Mouse (Mus musculus) left cerebral cortex, postnatal 36 days (tissue): ENCODE data around the gene Tmem33. TPM values are rescaled to one million over a fixed set of nuclear protein-coding genes. Genes with fewer than 3 reads are reported as not detected.
A peak's percentile ranks its signal among the peaks of the same experiment; 100 is the strongest.

Experiments
- DNase-seq, 2 experiments: peaks; one replicate each; pipeline ENCODE4 v3.0.0; 2021 to 2022; ENCODE audit warnings: low spot score in 2 of 2, mixed read lengths in 1 of 2
- intact Hi-C: fragments of 180-260 bp; cut with DNase I; formaldehyde crosslinking; loops from one replicate; pipeline ENCODE4 v1.15.1; 2025
- total RNA-seq, 2 experiments: library from RNA; stranded (reverse); gene quantifications; 2 replicates each; pipeline ENCODE4 v1.2.3; 2021

Gene Tmem33
- total RNA-seq, result 10 to 100 TPM; 84.8 to 97.0 TPM

GRCm38 (mm10) chr5:67260531-67261371 lies at the start of gene Tmem33:
Gene Tmem33 (plus strand): TSS chr5:67260565.
- intact Hi-C loops, result loop anchor here (5.0 kb wide), 1 partner anchor 47 kb away; the partner anchor contains the start of gene Slc30a9
- DNase-seq, result peak; percentile 92

GRCm38 (mm10) chr5:67213168-67213567 lies 47.2 kb upstream of the Tmem33 start:
- DNase-seq, result no peak
- intact Hi-C loops, result no loop called here

- intact Hi-C loops, result no loop called here
- DNase-seq, result no peak
These were observed 45.0 kb upstream of the Tmem33 start for GRCm38 (mm10) chr5:67215121-67216030.

GRCm38 (mm10) chr5:67216031-67216778 lies 44.2 kb upstream of the Tmem33 start:
- intact Hi-C loops, result no loop called here
- DNase-seq, result no peak

- no peak for DNase-seq
- intact Hi-C loops, result no loop called here
These were observed 43.6 kb upstream of the Tmem33 start for GRCm38 (mm10) chr5:67216779-67217095.

DNA sequence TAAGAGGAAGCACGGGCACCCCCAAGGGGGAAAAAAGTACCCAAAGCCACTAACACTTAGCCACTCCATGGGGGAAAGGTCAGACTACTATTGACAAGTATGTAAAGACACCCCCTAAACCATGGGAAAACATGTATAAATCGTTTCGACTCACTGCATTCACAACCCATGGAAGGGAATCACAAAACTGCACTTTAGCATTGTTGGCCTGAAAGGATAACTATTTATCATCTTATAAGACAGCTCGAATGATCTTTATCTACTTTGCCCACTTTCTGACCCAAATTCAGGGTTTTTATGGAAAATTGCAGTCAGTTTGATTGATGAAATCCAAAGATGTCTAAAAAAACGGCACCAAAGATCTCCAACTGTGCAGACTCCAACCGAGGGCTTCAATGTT lies 38.5 kb upstream of the Tmem33 start:
- DNase-seq, result no peak
- intact Hi-C loops, result loop anchor here (2.0 kb wide), 1 partner anchor 121 kb away; no protein-coding TSS in a partner anchor

DNA sequence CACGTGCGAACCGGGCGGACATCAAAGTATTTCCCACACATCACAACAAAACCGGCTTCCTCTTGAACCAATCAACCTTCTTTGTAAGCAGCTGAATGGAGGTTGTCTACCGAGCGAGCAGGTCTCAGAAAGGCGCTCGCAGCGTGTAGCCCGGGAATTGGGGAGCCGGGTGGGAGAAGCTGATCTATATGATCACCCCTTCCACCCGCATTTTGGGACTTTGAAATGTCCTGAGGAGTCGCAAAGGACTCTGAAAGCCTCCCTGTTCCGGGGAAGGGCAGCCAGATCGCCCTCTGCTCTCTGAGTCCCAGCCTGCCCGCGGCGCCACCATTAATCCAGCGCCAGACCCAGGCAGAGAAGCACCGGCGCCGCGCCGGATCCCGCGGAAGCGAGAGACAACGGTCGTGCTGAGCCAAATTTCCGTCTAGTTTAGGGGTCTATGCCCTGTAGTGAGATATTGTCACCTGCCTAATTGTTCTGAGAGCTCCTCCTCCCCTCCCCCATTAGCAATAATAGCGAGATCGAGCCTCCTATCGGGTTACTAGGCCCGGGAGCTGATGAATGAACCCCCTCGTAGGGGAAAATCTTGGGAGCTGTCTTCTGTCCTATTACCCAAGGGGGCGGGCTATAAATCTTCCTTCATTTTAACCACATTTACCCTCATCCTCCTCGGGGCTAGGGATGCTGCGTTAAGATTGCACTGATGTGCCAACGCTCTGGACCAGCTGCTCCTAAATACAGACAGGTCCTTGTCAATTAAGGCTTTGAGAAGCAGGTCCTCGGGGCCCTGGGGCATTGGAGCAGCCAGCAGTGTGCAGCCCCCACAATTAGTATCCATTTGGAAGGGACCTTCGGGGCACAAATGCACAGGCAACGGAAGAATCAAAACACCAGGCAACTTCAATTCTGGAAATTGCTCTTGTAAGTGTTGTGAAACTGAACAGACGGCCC lies 37.6 kb upstream of the Tmem33 start:
- no peak for DNase-seq
- intact Hi-C loops, result loop anchor here (2.0 kb wide), 1 partner anchor 122 kb away; no protein-coding TSS in a partner anchor

DNA sequence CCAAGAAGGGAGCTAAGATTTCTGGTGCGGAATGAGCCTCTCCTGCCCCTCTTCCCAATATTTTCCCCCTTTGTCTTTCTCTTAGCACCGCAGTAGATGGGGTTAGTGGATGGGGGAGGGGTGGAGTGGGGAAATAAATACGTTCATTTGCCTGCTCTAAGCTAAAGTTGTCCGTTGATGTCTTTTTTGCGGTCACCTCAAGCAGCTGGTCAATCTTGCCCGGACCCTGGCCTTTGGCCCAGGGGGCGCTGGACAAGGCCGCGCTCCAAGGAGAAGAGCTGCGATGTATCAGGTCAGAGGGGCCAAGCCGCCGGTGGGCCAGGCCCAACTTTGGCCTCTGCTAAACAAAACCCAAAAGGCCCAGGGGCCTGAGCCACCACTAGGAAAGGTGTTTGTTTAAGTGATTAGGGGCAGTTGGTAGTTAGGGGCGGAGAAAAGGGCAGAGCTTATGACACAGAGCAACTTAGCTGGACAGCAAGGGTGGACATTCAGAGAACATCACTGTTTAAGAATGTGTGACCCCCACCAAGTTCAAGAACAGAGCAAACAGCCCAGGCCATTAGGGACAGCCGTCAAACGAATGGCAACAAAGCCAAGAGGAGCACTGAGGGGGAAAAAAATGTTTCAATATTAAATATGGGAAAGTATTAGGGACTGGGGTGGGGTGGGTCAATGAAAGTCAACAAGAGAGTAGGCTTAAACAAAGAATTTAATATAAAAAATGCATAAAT lies 36.8 kb upstream of the Tmem33 start:
- no peak for DNase-seq
- intact Hi-C loops, result loop anchor here (2.0 kb wide), 1 partner anchor 123 kb away; no protein-coding TSS in a partner anchor

- intact Hi-C loops, result no loop called here
- no peak for DNase-seq
These were observed 36.3 kb upstream of the Tmem33 start for GRCm38 (mm10) chr5:67224122-67224502.

DNA sequence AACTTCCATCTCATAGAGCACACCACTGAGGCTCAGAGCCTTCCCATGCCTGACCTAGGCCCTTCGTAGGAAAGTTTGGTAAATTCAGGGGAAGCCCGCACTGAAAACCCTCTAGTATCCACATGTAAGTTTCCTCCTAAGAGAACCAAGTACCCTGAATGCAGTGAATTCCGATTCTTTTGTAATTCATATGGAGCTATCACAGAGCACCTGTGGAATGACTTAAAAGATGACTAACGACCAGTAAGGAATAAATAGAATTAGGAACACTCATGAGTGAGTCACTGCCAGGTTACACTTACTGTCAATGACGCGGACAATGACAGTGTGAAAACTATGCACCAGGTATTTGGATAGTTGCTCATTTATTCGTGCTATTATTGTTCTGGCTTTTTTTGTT lies 34.6 kb upstream of the Tmem33 start:
- DNase-seq, result no peak

DNA sequence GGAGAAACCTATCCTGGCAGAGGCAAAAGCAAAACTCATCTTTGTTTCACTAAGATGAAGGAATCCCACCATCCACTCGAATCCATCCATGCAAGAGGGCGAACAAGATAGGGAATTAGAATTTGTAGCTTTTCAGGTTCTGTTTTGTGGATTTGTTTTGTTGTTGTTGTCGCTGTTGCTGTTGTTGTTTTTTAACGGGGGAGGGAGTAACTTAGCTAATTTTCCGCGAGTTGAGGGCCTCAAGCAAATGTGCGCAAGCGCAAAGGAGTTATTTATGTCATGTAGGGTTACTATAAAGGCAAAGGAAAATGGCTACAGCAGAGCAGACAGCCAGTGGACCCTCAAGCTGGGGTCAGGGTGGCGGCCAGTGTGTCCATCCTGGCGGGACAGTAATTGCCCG lies 33.1 kb upstream of the Tmem33 start:
- no peak for DNase-seq
- intact Hi-C loops, result no loop called here

More for the DNA sequence above, 34.6 kb upstream of the Tmem33 start:
- intact Hi-C loops, result no loop called here

DNA sequence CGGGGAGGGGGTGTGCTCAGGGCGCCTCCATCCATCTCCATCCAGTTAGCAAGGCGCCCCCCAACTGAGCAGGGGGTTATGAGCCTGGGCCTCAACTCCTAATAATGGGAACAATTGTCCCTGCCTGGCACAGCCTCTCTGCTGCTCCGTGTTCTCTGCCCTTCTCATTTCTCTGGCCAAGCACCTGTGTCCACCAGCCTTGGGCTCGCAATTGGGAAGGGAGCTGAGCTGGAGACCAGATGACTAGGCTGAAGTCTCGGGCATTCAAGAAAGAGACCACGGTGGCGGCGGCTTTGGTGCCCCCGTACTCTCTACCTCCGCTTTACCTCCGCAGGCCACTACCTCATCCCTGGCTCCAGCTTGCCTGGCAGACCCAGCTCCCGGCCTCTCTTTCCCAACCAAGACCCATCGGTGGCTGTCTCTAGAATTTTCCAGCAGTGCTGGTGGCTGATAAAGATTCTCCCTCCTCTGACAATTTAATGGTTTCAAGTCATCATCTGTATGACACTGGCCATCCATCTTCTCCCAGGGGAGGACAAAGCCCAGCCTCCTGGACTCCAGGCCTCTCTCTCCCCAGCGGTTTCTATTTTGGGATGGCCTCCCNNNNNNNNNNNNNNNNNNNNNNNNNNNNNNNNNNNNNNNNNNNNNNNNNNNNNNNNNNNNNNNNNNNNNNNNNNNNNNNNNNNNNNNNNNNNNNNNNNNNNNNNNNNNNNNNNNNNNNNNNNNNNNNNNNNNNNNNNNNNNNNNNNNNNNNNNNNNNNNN lies 32.5 kb upstream of the Tmem33 start:
- intact Hi-C loops, result no loop called here
- DNase-seq, result no peak

DNA sequence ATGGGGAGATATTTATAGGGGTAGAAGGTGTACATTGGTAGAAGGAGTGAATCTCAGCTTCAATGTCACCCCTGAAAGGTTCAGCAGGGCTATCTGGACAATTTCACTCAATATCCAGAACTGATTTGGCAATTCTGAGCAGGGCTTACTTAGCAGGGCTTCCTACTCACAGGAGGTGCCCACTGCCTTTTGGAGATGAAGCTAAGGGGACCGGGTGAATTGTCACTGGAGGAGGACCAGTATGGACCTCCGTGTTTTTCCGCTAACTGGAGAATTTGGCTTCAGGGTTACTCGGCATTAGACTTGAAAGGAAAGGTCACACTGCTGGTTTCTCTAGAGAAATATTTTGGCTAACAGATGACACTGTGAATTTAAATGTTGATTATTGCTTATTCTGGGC lies 25.7 kb upstream of the Tmem33 start:
- intact Hi-C loops, result loop anchor here (5.0 kb wide), 1 partner anchor 537 kb away; no protein-coding TSS in a partner anchor

DNA sequence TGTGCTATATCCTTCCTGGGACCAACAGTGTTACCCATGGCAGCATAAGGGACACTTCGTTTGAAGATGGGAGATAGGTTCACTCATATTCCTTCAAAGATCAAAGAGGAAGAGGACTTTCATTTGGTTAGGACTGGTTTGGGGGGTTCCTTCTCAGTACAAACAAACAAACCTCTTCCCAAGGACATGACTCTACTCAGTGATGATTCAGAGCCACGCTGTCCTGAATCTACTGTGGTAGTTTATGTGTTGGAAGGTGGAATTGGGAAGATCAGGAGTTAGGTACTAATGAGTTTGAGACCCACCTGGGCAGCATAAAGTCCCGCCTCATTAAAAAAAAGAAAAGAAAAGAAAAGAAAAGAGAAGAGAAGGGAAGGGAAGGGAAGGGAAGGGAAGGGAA lies 24.9 kb upstream of the Tmem33 start:
- DNase-seq, result no peak
- intact Hi-C loops, result no loop called here

More for the DNA sequence above, 25.7 kb upstream of the Tmem33 start:
- DNase-seq, result no peak

- intact Hi-C loops, result no loop called here
- no peak for DNase-seq
These were observed 23.8 kb upstream of the Tmem33 start for GRCm38 (mm10) chr5:67236601-67237000.

DNA sequence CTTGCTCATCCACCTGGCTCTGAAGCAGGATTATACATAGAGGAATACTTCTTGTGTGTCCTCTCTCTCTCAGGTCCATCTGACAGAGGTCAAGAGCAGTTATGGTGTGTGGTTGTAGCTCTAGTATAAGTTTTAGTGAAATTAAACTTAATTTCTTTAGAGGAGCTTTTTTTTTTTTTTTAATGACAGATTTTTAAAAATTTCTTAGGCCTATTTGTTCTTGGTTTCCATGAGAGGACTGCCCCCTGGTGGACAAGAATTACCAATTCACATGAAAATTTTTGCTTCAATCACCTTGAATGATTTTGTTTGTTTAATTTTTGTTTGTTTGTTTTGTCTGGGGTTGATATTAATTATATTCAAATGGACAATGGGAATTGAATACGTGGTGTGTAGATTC lies 22.1 kb upstream of the Tmem33 start:
- DNase-seq, result no peak

GRCm38 (mm10) chr5:67241713-67242112 lies 18.7 kb upstream of the Tmem33 start:
- intact Hi-C loops, result no loop called here
- DNase-seq, result no peak

More for the DNA sequence above, 22.1 kb upstream of the Tmem33 start:
- intact Hi-C loops, result no loop called here
